In the genomic region with DNA sequence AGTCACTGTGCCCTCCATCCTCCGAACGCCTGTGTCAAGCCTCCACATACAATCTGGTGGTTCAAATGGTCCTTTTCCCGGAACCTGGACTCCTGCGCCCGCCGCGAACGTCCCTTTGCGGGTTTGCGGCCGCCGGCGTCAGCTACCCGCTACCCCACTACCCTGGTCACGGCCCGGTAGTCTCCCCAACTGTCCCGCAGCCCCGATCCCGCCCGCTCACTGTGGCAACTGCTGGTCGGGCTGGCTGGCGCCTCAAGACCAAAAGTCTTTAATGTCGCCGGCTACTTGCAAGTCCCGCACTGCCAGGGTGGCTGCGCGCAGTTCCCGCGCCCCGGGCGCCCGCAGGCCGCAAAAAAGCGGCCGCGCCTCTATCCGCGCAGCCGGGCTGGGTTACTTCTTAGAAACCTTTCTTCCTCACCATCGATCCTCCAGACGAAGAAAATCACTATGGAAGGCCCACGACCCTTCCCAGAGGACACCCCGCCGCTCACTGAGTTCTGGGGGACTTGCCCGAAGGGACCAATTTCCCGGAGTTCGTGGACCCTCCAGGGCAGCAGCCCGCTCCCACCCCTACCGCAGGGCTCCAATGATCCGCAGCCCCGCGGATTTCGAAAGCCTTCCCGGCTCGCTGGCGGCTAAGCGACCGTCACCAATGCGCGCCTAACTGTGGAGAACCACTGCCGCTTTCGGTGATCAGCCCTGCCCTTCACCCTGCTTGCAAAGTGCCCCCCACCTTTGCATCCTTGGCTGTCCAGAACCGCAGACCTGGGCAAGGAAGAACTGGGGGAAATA, we compare ENCODE assay signal across 8 mouse cellular contexts. TPM values are rescaled to one million over a fixed set of nuclear protein-coding genes. Genes with fewer than 3 reads are reported as not detected.
A peak's percentile ranks its signal among the peaks of the same experiment; 100 is the strongest.
DNase-seq lines count a peak whose midpoint lies in the region; ATAC-seq lines count a peak whose summit lies in the region.

No protein-coding gene starts in this region.

- H3K4me3 ChIP-seq in embryonic facial prominence, embryonic 15.5 days (replicated peaks): peak overlapping the region; percentile 58
- H3K4me3 ChIP-seq in heart, embryonic 15.5 days: peak overlapping the region; percentile 77
- H3K4me3 ChIP-seq in lung, embryonic 16.5 days (ENCODE audit: low read length): peak overlapping the region; percentile 59

- no peak; the same call in 1 of the 2 replicates for ATAC-seq in embryonic facial prominence, embryonic 15.5 days (ENCODE audit: insufficient number of reproducible peaks, low FRiP score, low TSS enrichment, low read depth)
- no peak; the same call in 1 of the 2 replicates for ATAC-seq in heart, embryonic 15.5 days (replicated peaks; ENCODE audit: insufficient number of reproducible peaks, insufficient read depth, low FRiP score, low read depth)
- peak; percentile 16 for ATAC-seq in lung, embryonic 16.5 days (ENCODE audit: low read depth)
- peak; percentile 14; the same call in 1 of the 2 replicates for ATAC-seq in neutrophil, adult 5-6 weeks (ENCODE audit: extremely low read depth, insufficient number of reproducible peaks, low FRiP score, poor library complexity, severe bottlenecking)

- under 1% methylated on average over 63 of the region's 63 CpGs for WGBS in embryonic facial prominence, embryonic 15.5 days
- WGBS in heart, embryonic 15.5 days: under 1% methylated on average over 63 of the region's 63 CpGs
- under 1% methylated on average over 63 of the region's 63 CpGs for WGBS in lung, embryonic 16.5 days

- H3K9ac ChIP-seq in embryonic facial prominence, embryonic 15.5 days: peak overlapping the region; percentile 52
- H3K9ac ChIP-seq in heart, embryonic 15.5 days: peak overlapping the region; percentile 91
- peak overlapping the region; percentile 92 for H3K9ac ChIP-seq in lung, embryonic 16.5 days (ENCODE audit: low read length)

- H3K27ac ChIP-seq in embryonic facial prominence, embryonic 15.5 days (replicated peaks): peak overlapping the region; percentile 99
- peak overlapping the region; percentile 100 for H3K27ac ChIP-seq in heart, embryonic 15.5 days
- H3K27ac ChIP-seq in lung, embryonic 16.5 days (ENCODE audit: low read length): peak overlapping the region; percentile 99

- DNase-seq in ES-CJ7 (ENCODE audit: low read depth, low spot score): peak; percentile 56
- peak; percentile 70 for DNase-seq in adrenal gland, postnatal 25 days
- DNase-seq in kidney, postnatal 14 days: peak; percentile 71
- DNase-seq in urinary bladder, postnatal 36 days (ENCODE audit: low spot score in 2 of 2): peak; percentile 48 to 55

- H3K36me3 ChIP-seq in embryonic facial prominence, embryonic 15.5 days: no peaks in the 10 kb centered on the region
- H3K36me3 ChIP-seq in heart, embryonic 15.5 days: peaks cover 6% of the 10 kb centered on the region; the same call in 1 of the 2 replicates
- 0 out of 2 replicates have a peak, but pooled peaks cover 6% of the 10 kb centered on the region for H3K36me3 ChIP-seq in lung, embryonic 16.5 days (ENCODE audit: control insufficient read depth, insufficient read depth, low read length)

- H3K4me2 ChIP-seq in embryonic facial prominence, embryonic 15.5 days (replicated peaks): peak overlapping the region; percentile 82
- peak overlapping the region; percentile 92 for H3K4me2 ChIP-seq in heart, embryonic 15.5 days
- H3K4me2 ChIP-seq in lung, embryonic 16.5 days (ENCODE audit: low read depth, low read length): peak overlapping the region; percentile 87

- H3K9me3 ChIP-seq in embryonic facial prominence, embryonic 15.5 days (replicated peaks): no peaks in the 10 kb centered on the region
- no peaks in the 10 kb centered on the region for H3K9me3 ChIP-seq in heart, embryonic 15.5 days (replicated peaks)
- H3K9me3 ChIP-seq in lung, embryonic 16.5 days (ENCODE audit: control insufficient read depth, low read length): no peaks in the 10 kb centered on the region

- peaks cover 45% of the 10 kb centered on the region for H3K4me1 ChIP-seq in embryonic facial prominence, embryonic 15.5 days
- H3K4me1 ChIP-seq in heart, embryonic 15.5 days (replicated peaks): peaks cover 42% of the 10 kb centered on the region
- peaks cover 36% of the 10 kb centered on the region for H3K4me1 ChIP-seq in lung, embryonic 16.5 days (replicated peaks; ENCODE audit: control insufficient read depth, insufficient read depth, low read length)

- no peaks in the 10 kb centered on the region for H3K27me3 ChIP-seq in embryonic facial prominence, embryonic 15.5 days
- H3K27me3 ChIP-seq in heart, embryonic 15.5 days: no peaks in the 10 kb centered on the region
- no peaks in the 10 kb centered on the region for H3K27me3 ChIP-seq in lung, embryonic 16.5 days (ENCODE audit: control insufficient read depth, insufficient read depth, low read depth, low read length)

RNA-seq across cellular contexts. Expression of a gene that starts 6.8 kb away (rescaled TPM):
- 52.2 and 89.9 TPM in 2 replicates for total RNA-seq in adrenal gland, postnatal 25 days (2021)
- polyA plus RNA-seq in embryonic facial prominence, embryonic 15.5 days (2015; fragmentation: Nextera tagmentation; extraction: Ambion mirVana): 17.0 and 18.8 TPM in 2 replicates
- 14.4 and 18.4 TPM in 2 replicates for polyA plus RNA-seq in heart, embryonic 15.5 days (2015; fragmentation: Nextera tagmentation; extraction: Ambion mirVana)
- polyA plus RNA-seq in lung, embryonic 16.5 days (2015; fragmentation: Nextera tagmentation; extraction: Ambion mirVana): 20.0 and 21.7 TPM in 2 replicates
- 322 and 377 TPM in 2 replicates for total RNA-seq in neutrophil, adult 5-6 weeks (2017)

RNA-seq across cellular contexts. Expression of a gene that starts 28.6 kb away (rescaled TPM):
- 8.9 and 11.3 TPM in 2 replicates for total RNA-seq in adrenal gland, postnatal 25 days (2021)
- polyA plus RNA-seq in embryonic facial prominence, embryonic 15.5 days (2015; fragmentation: Nextera tagmentation; extraction: Ambion mirVana): 6.8 and 7.4 TPM in 2 replicates
- polyA plus RNA-seq in heart, embryonic 15.5 days (2015; fragmentation: Nextera tagmentation; extraction: Ambion mirVana): 8.7 and 10.3 TPM in 2 replicates
- polyA plus RNA-seq in lung, embryonic 16.5 days (2015; fragmentation: Nextera tagmentation; extraction: Ambion mirVana): 10.4 and 11.7 TPM in 2 replicates
- total RNA-seq in neutrophil, adult 5-6 weeks (2017): 13.5 and 19.7 TPM in 2 replicates

RNA-seq across cellular contexts. Expression of a gene that starts 54.5 kb away (rescaled TPM):
- total RNA-seq in adrenal gland, postnatal 25 days (2021): 3.6 and 4.8 TPM in 2 replicates
- 4.6 and 5.0 TPM in 2 replicates for polyA plus RNA-seq in embryonic facial prominence, embryonic 15.5 days (2015; fragmentation: Nextera tagmentation; extraction: Ambion mirVana)
- polyA plus RNA-seq in heart, embryonic 15.5 days (2015; fragmentation: Nextera tagmentation; extraction: Ambion mirVana): 8.2 and 8.8 TPM in 2 replicates
- 1.8 and 1.9 TPM in 2 replicates for polyA plus RNA-seq in lung, embryonic 16.5 days (2015; fragmentation: Nextera tagmentation; extraction: Ambion mirVana)
- total RNA-seq in neutrophil, adult 5-6 weeks (2017): not detected in 2 replicates

Comparison
In these comparisons a context has a peak if more than half of its experiments do, and no peak if none do; other contexts are left out.
1. ATAC-seq: peak in lung, embryonic 16.5 days (single experiment) and neutrophil, adult 5-6 weeks (single experiment); none in embryonic facial prominence, embryonic 15.5 days (single experiment) and heart, embryonic 15.5 days (single experiment).
2. Peak in every context shown above with its lines, with median percentiles within 50 percentile points of each other: DNase-seq, H3K27ac ChIP-seq, H3K4me2 ChIP-seq, H3K4me3 ChIP-seq and H3K9ac ChIP-seq.